Comparison of ENCODE assay signal across 15 mouse cellular contexts in the genomic region with DNA sequence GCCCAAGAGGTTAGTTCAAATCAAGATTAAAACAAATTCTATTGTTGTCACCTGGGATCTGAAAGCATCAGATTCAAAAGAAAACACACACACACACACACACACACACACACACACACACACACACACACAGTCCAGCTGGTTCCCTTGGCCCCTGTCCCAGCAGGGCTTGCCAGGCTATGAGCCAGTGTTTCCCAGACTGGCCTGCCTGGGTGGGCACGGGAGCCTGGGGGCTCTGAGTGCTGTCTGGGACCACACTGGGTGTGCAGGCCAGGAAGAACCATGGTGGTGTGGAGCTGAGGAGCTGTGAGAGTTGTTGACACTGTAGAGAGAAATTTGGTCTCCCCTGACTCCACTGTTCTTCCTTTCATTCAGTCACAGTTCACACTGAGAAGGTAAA.
DNase-seq lines count a peak whose midpoint lies in the region; ATAC-seq lines count a peak whose summit lies in the region.
"Had no signal": no experiment of that assay in that cellular context is flagged by ENCODE, and none has a peak within 500 bp of the region (broad histone marks: within the 10 kb centered on the region; RNA-seq: fewer than 3 reads in every experiment).

No protein-coding gene starts in this region.

- H3K27ac ChIP-seq in hindbrain, embryonic 15.5 days (replicated peaks) = peak overlapping the region; percentile 53; the same call in 1 of the 2 replicates
- H3K27ac ChIP-seq in hindbrain, embryonic 10.5 days = no peak overlapping the region; the same call in 1 of the 2 replicates
- H3K27ac ChIP-seq in midbrain, embryonic 16.5 days (ENCODE audit: low read length) = no peak overlapping the region
- no peak overlapping the region for H3K27ac ChIP-seq in midbrain, embryonic 15.5 days
- H3K27ac ChIP-seq in forebrain, embryonic 16.5 days (ENCODE audit: low read length) = no peak overlapping the region
- H3K27ac ChIP-seq in heart, embryonic 11.5 days (ENCODE audit: low read depth, low read length) = no peak overlapping the region
- H3K27ac ChIP-seq: embryonic facial prominence, embryonic 15.5 days; heart, adult 2 months; liver, embryonic 14.5 days had no signal

- H3K36me3 ChIP-seq in hindbrain, embryonic 15.5 days = no peaks in the 10 kb centered on the region
- H3K36me3 ChIP-seq in hindbrain, embryonic 10.5 days = no peaks in the 10 kb centered on the region
- no peaks in the 10 kb centered on the region for H3K36me3 ChIP-seq in midbrain, embryonic 16.5 days (ENCODE audit: control insufficient read depth, insufficient read depth, low read length)
- no peaks in the 10 kb centered on the region for H3K36me3 ChIP-seq in midbrain, embryonic 15.5 days (replicated peaks)
- no peaks in the 10 kb centered on the region for H3K36me3 ChIP-seq in forebrain, embryonic 16.5 days (ENCODE audit: control insufficient read depth, insufficient read depth)
- H3K36me3 ChIP-seq in heart, embryonic 11.5 days (ENCODE audit: control insufficient read depth, insufficient read depth, low read length) = no peaks in the 10 kb centered on the region
- H3K36me3 ChIP-seq: embryonic facial prominence, embryonic 15.5 days had no signal

- H3K9ac ChIP-seq in hindbrain, embryonic 15.5 days = no peak overlapping the region
- H3K9ac ChIP-seq in midbrain, embryonic 16.5 days (ENCODE audit: low read depth, low read length) = no peak overlapping the region
- H3K9ac ChIP-seq in midbrain, embryonic 15.5 days = no peak overlapping the region
- H3K9ac ChIP-seq in forebrain, embryonic 16.5 days (replicated peaks; ENCODE audit: low read depth, low read length) = no peak overlapping the region
- H3K9ac ChIP-seq in heart, embryonic 11.5 days (ENCODE audit: low read depth, low read length) = no peak overlapping the region
- H3K9ac ChIP-seq: embryonic facial prominence, embryonic 15.5 days; liver, embryonic 14.5 days had no signal

- H3K4me3 ChIP-seq in hindbrain, embryonic 15.5 days = no peak overlapping the region
- no peak overlapping the region for H3K4me3 ChIP-seq in hindbrain, embryonic 10.5 days
- H3K4me3 ChIP-seq in midbrain, embryonic 16.5 days (ENCODE audit: low read depth, low read length) = no peak overlapping the region
- H3K4me3 ChIP-seq in midbrain, embryonic 15.5 days = no peak overlapping the region
- H3K4me3 ChIP-seq in forebrain, embryonic 16.5 days (replicated peaks; ENCODE audit: low read length) = no peak overlapping the region
- H3K4me3 ChIP-seq in heart, embryonic 11.5 days (ENCODE audit: low read depth, low read length) = no peak overlapping the region
- H3K4me3 ChIP-seq: embryonic facial prominence, embryonic 15.5 days; heart, adult 2 months had no signal

- H3K4me2 ChIP-seq in hindbrain, embryonic 15.5 days = no peak overlapping the region
- no peak overlapping the region for H3K4me2 ChIP-seq in midbrain, embryonic 16.5 days (ENCODE audit: low read length)
- H3K4me2 ChIP-seq in midbrain, embryonic 15.5 days = no peak overlapping the region
- no peak overlapping the region for H3K4me2 ChIP-seq in forebrain, embryonic 16.5 days (ENCODE audit: low read length)
- no peak overlapping the region for H3K4me2 ChIP-seq in heart, embryonic 11.5 days
- H3K4me2 ChIP-seq: embryonic facial prominence, embryonic 15.5 days had no signal

- WGBS in hindbrain, embryonic 15.5 days = 38% methylated on average over 1 of the region's 1 CpGs
- 65% methylated on average over 1 of the region's 1 CpGs for WGBS in hindbrain, embryonic 10.5 days
- 63% methylated on average over 1 of the region's 1 CpGs for WGBS in midbrain, embryonic 16.5 days
- 75% methylated on average over 1 of the region's 1 CpGs for WGBS in midbrain, embryonic 15.5 days
- WGBS in forebrain, embryonic 16.5 days = 29% methylated on average over 1 of the region's 1 CpGs
- 65% methylated on average over 1 of the region's 1 CpGs for WGBS in heart, embryonic 11.5 days (ENCODE audit: insufficient replicate concordance)

- peaks cover 19% of the 10 kb centered on the region for H3K4me1 ChIP-seq in hindbrain, embryonic 15.5 days (replicated peaks)
- H3K4me1 ChIP-seq in hindbrain, embryonic 10.5 days (replicated peaks) = peaks cover 17% of the 10 kb centered on the region
- H3K4me1 ChIP-seq in midbrain, embryonic 16.5 days (ENCODE audit: control insufficient read depth, insufficient read depth, low read length) = peaks cover 15% of the 10 kb centered on the region
- H3K4me1 ChIP-seq in midbrain, embryonic 15.5 days = peaks cover 19% of the 10 kb centered on the region
- peaks cover 6% of the 10 kb centered on the region; the same call in 1 of the 2 replicates for H3K4me1 ChIP-seq in forebrain, embryonic 16.5 days (replicated peaks; ENCODE audit: control insufficient read depth, insufficient read depth, low read length)
- H3K4me1 ChIP-seq in heart, embryonic 11.5 days (ENCODE audit: control insufficient read depth, insufficient read depth, low read length) = 0 out of 2 replicates have a peak, but pooled peaks cover 9% of the 10 kb centered on the region
- H3K4me1 ChIP-seq: embryonic facial prominence, embryonic 15.5 days had no signal

- H3K9me3 ChIP-seq in hindbrain, embryonic 15.5 days = no peaks in the 10 kb centered on the region
- H3K9me3 ChIP-seq in hindbrain, embryonic 10.5 days = no peaks in the 10 kb centered on the region
- no peaks in the 10 kb centered on the region for H3K9me3 ChIP-seq in midbrain, embryonic 16.5 days (replicated peaks; ENCODE audit: control insufficient read depth, low read length, poor library complexity, severe bottlenecking)
- no peaks in the 10 kb centered on the region for H3K9me3 ChIP-seq in midbrain, embryonic 15.5 days
- H3K9me3 ChIP-seq in forebrain, embryonic 16.5 days (ENCODE audit: control insufficient read depth, low read length) = no peaks in the 10 kb centered on the region
- H3K9me3 ChIP-seq in heart, embryonic 11.5 days (replicated peaks; ENCODE audit: control insufficient read depth, low read length) = no peaks in the 10 kb centered on the region
- H3K9me3 ChIP-seq: embryonic facial prominence, embryonic 15.5 days had no signal

- H3K27me3 ChIP-seq in hindbrain, embryonic 15.5 days = no peaks in the 10 kb centered on the region
- H3K27me3 ChIP-seq in hindbrain, embryonic 10.5 days (ENCODE audit: insufficient read depth, poor library complexity, severe bottlenecking) = no peaks in the 10 kb centered on the region
- no peaks in the 10 kb centered on the region for H3K27me3 ChIP-seq in midbrain, embryonic 16.5 days (ENCODE audit: control insufficient read depth, insufficient read depth, low read depth, low read length)
- H3K27me3 ChIP-seq in midbrain, embryonic 15.5 days (replicated peaks) = no peaks in the 10 kb centered on the region
- H3K27me3 ChIP-seq in forebrain, embryonic 16.5 days (replicated peaks; ENCODE audit: control insufficient read depth, insufficient read depth, low read length) = no peaks in the 10 kb centered on the region
- H3K27me3 ChIP-seq in heart, embryonic 11.5 days (ENCODE audit: control insufficient read depth, insufficient read depth, low read length) = no peaks in the 10 kb centered on the region
- H3K27me3 ChIP-seq: embryonic facial prominence, embryonic 15.5 days had no signal

- DNase-seq in cerebellum, postnatal 25 days = peak; percentile 47 to 60
- DNase-seq in cerebellum, adult 11 months = no peak
- DNase-seq in hindbrain, embryonic 10.5 days (ENCODE audit: low spot score) = no peak
- DNase-seq: cerebellum, adult 9-11 months; heart, adult 2 months; kidney, adult 11 months; kidney, postnatal 36 days; right cerebral cortex, postnatal 25 days had no signal

- ATAC-seq in hindbrain, embryonic 15.5 days (ENCODE audit: low FRiP score, low read depth) = peak; percentile 82
- ATAC-seq in midbrain, embryonic 16.5 days = peak; percentile 70; the same call in 1 of the 2 replicates
- no peak for ATAC-seq in midbrain, embryonic 15.5 days (replicated peaks)
- ATAC-seq in forebrain, embryonic 16.5 days = peak; percentile 87
- ATAC-seq in heart, embryonic 11.5 days (replicated peaks; ENCODE audit: insufficient number of reproducible peaks, low FRiP score, low TSS enrichment) = no peak

Comparison
In these comparisons a context has a peak if more than half of its experiments do, and no peak if none do; other contexts are left out.
1. DNase-seq: peak in cerebellum, postnatal 25 days (2 of 2); none in cerebellum, adult 11 months (single experiment) and hindbrain, embryonic 10.5 days (single experiment).
2. ATAC-seq: peak in hindbrain, embryonic 15.5 days (single experiment), midbrain, embryonic 16.5 days (single experiment) and forebrain, embryonic 16.5 days (single experiment); none in midbrain, embryonic 15.5 days (single experiment) and heart, embryonic 11.5 days (single experiment).